Mouse (Mus musculus): ENCODE results near the gene Anapc15-ps. TPM values are rescaled to one million over a fixed set of nuclear protein-coding genes. Genes with fewer than 3 reads are reported as not detected.

Gene Anapc15-ps
- polyA plus RNA-seq, 1 experiment: not detected

GRCm38 (mm10) chr10:95691347-95691746 lies 18.1 kb upstream of the Anapc15-ps start:
- DNase-seq: peak; percentile 67
- Histone ChIP-seq H3K4me3 (ENCODE audit: insufficient read depth, low read depth, low read length) (no peak overlapping the region), H3K36me3 (ENCODE audit: control insufficient read depth, insufficient read depth, low read length) (no peaks in the 10 kb centered on the region), H3K4me1 (ENCODE audit: control insufficient read depth, insufficient read depth, low read length) (peaks cover 10% of the 10 kb centered on the region; the same call in 1 of the 2 replicates), H3K27ac (ENCODE audit: insufficient read depth, low read depth, low read length) (no peak overlapping the region), H3K27me3 (replicated peaks; ENCODE audit: control insufficient read depth, insufficient read depth, low read length) (no peaks in the 10 kb centered on the region)
- 67% methylated on average over 4 of the region's 4 CpGs for WGBS
- TF ChIP-seq POLR2A (IDR thresholded peaks at IDR 0.05; ENCODE audit: low read depth, low read length) (no peak), CTCF (conservative IDR thresholded peaks at IDR 0.05; ENCODE audit: insufficient read depth, insufficient read length, low read depth, low read length) (no peak)

DNA sequence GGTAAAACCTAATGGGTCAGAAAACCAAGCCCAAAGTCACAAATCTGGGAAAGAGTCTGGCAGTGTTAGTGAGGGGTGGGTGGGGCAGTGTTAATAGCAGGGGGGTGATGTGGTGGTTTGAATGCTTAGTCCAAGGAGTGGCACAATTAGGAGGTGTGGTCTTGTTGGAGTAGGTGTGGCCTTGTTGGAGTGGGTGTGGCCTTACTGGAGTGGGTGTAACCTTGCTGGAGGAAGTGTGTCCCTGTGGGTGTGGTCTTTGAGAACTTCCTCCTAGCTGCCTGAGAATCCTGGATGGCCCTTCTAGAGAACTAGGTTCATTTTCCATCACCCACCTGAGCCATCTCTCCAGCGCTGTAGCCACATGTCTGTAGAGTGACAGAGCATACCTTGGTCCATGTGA lies 16.6 kb upstream of the Anapc15-ps start:
- Histone ChIP-seq H3K36me3 (ENCODE audit: control insufficient read depth, insufficient read depth, low read length) (no peaks in the 10 kb centered on the region), H3K27ac (ENCODE audit: insufficient read depth, low read depth, low read length) (no peak overlapping the region), H3K4me3 (ENCODE audit: insufficient read depth, low read depth, low read length) (no peak overlapping the region), H3K27me3 (replicated peaks; ENCODE audit: control insufficient read depth, insufficient read depth, low read length) (no peaks in the 10 kb centered on the region), H3K4me1 (ENCODE audit: control insufficient read depth, insufficient read depth, low read length) (peaks cover 2% of the 10 kb centered on the region; the same call in 1 of the 2 replicates)
- DNase-seq: no peak
- 93% methylated on average over 1 of the region's 1 CpGs for whole genome bisulfite sequencing
- TF ChIP-seq CTCF (conservative IDR thresholded peaks at IDR 0.05; ENCODE audit: insufficient read depth, insufficient read length, low read depth, low read length): no peak
- no peak for TF ChIP-seq POLR2A (IDR thresholded peaks at IDR 0.05; ENCODE audit: low read depth, low read length)

- 87% methylated on average over 7 of the region's 7 CpGs for WGBS
- Histone ChIP-seq H3K27ac (ENCODE audit: insufficient read depth, low read depth, low read length) (no peak overlapping the region), H3K4me3 (ENCODE audit: insufficient read depth, low read depth, low read length) (no peak overlapping the region), H3K36me3 (ENCODE audit: control insufficient read depth, insufficient read depth, low read length) (no peaks in the 10 kb centered on the region), H3K27me3 (replicated peaks; ENCODE audit: control insufficient read depth, insufficient read depth, low read length) (no peaks in the 10 kb centered on the region), H3K4me1 (ENCODE audit: control insufficient read depth, insufficient read depth, low read length) (peaks cover 2% of the 10 kb centered on the region; the same call in 1 of the 2 replicates)
- DNase-seq: no peak
- TF ChIP-seq CTCF (conservative IDR thresholded peaks at IDR 0.05; ENCODE audit: insufficient read depth, insufficient read length, low read depth, low read length) (no peak), POLR2A (IDR thresholded peaks at IDR 0.05; ENCODE audit: low read depth, low read length) (no peak)
These were observed 15.8 kb upstream of the Anapc15-ps start for GRCm38 (mm10) chr10:95689058-95689457.

DNA sequence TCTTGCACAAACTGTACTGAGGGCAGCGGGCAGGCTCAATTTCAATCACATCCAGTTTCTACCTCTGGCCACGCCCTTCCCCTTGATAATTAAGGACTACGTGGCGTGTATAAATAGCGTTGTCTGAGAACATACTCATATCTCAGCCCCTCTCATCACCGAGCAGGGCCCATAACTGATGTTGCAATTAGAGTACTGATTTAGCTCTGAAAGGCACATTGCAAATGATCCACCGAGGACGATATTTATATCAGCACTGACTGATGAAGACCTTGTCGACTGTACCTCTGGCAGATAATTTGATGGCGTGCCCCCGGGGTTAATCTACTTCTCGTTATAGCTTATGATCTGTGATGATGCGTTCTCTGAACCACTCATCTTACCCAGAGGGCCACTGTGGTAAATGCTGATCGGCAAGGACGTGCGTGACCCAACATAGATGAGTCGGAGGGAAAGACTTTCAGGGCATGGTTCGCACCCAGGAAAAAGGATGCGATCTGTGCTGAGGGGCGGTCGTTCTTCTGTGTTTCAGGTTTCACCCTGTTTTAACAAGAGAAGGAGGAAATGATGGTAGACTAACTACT lies 14.4 kb upstream of the Anapc15-ps start:
- TF ChIP-seq POLR2A (IDR thresholded peaks at IDR 0.05; ENCODE audit: low read depth, low read length): no peak
- no peak for TF ChIP-seq CTCF (conservative IDR thresholded peaks at IDR 0.05; ENCODE audit: insufficient read depth, insufficient read length, low read depth, low read length)
- DNase-seq: no peak
- 85% methylated on average over 21 of the region's 21 CpGs for WGBS
- Histone ChIP-seq H3K27me3 (replicated peaks; ENCODE audit: control insufficient read depth, insufficient read depth, low read length) (no peaks in the 10 kb centered on the region), H3K36me3 (ENCODE audit: control insufficient read depth, insufficient read depth, low read length) (no peaks in the 10 kb centered on the region), H3K27ac (ENCODE audit: insufficient read depth, low read depth, low read length) (no peak overlapping the region), H3K4me1 (ENCODE audit: control insufficient read depth, insufficient read depth, low read length) (peaks cover 2% of the 10 kb centered on the region; the same call in 1 of the 2 replicates), H3K4me3 (ENCODE audit: insufficient read depth, low read depth, low read length) (no peak overlapping the region)

DNA sequence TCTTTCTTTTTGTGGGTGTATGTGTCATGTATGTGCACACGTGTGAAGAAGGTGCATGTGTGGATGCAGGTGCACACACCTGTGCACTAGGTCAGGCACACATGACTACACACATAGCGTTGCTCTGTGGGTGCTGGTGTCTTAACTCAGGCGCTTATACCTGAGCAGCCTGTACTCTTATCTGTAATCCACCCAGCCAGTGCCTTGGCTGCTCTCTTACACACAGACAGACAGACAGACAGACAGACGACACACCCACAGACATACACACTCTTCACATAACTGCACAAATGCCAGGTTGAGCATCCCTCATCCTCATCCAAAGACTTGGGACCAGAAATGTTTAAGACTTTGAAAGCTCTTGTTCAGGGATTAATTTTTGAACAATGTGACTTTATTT lies 12.8 kb upstream of the Anapc15-ps start:
- TF ChIP-seq CTCF (conservative IDR thresholded peaks at IDR 0.05; ENCODE audit: insufficient read depth, insufficient read length, low read depth, low read length): no peak
- TF ChIP-seq POLR2A (IDR thresholded peaks at IDR 0.05; ENCODE audit: low read depth, low read length): no peak

GRCm38 (mm10) chr10:95684782-95685555 lies 11.7 kb upstream of the Anapc15-ps start:
- 55% methylated on average over 15 of the region's 15 CpGs for WGBS

More for the DNA sequence above, 12.8 kb upstream of the Anapc15-ps start:
- Histone ChIP-seq H3K27ac (ENCODE audit: insufficient read depth, low read depth, low read length) (no peak overlapping the region), H3K36me3 (ENCODE audit: control insufficient read depth, insufficient read depth, low read length) (no peaks in the 10 kb centered on the region), H3K27me3 (replicated peaks; ENCODE audit: control insufficient read depth, insufficient read depth, low read length) (no peaks in the 10 kb centered on the region), H3K4me3 (ENCODE audit: insufficient read depth, low read depth, low read length) (no peak overlapping the region), H3K4me1 (ENCODE audit: control insufficient read depth, insufficient read depth, low read length) (peaks cover 5% of the 10 kb centered on the region; the same call in 1 of the 2 replicates)
- WGBS: 87% methylated on average over 4 of the region's 4 CpGs
- DNase-seq: no peak

GRCm38 (mm10) chr10:95684250-95684649 lies 11.0 kb upstream of the Anapc15-ps start:
- DNase-seq: no peak
- H3K4me3 ChIP-seq (ENCODE audit: insufficient read depth, low read depth, low read length): no peak overlapping the region
- WGBS: 88% methylated on average over 4 of the region's 4 CpGs

More at GRCm38 (mm10) chr10:95684782-95685555, 11.7 kb upstream of the Anapc15-ps start:
- H3K4me3 ChIP-seq (ENCODE audit: insufficient read depth, low read depth, low read length): no peak overlapping the region
- no peaks in the 10 kb centered on the region for H3K36me3 ChIP-seq (ENCODE audit: control insufficient read depth, insufficient read depth, low read length)
- no peak for DNase-seq
- peaks cover 14% of the 10 kb centered on the region for H3K4me1 ChIP-seq (ENCODE audit: control insufficient read depth, insufficient read depth, low read length)
- H3K27ac ChIP-seq (ENCODE audit: insufficient read depth, low read depth, low read length): no peak overlapping the region
- H3K27me3 ChIP-seq (replicated peaks; ENCODE audit: control insufficient read depth, insufficient read depth, low read length): no peaks in the 10 kb centered on the region
- TF ChIP-seq POLR2A (IDR thresholded peaks at IDR 0.05; ENCODE audit: low read depth, low read length) (no peak), CTCF (conservative IDR thresholded peaks at IDR 0.05; ENCODE audit: insufficient read depth, insufficient read length, low read depth, low read length) (no peak)

More at GRCm38 (mm10) chr10:95684250-95684649, 11.0 kb upstream of the Anapc15-ps start:
- no peaks in the 10 kb centered on the region for H3K36me3 ChIP-seq (ENCODE audit: control insufficient read depth, insufficient read depth, low read length)
- H3K27me3 ChIP-seq (replicated peaks; ENCODE audit: control insufficient read depth, insufficient read depth, low read length): no peaks in the 10 kb centered on the region
- no peak for TF ChIP-seq POLR2A (IDR thresholded peaks at IDR 0.05; ENCODE audit: low read depth, low read length)
- TF ChIP-seq CTCF (conservative IDR thresholded peaks at IDR 0.05; ENCODE audit: insufficient read depth, insufficient read length, low read depth, low read length): no peak
- H3K4me1 ChIP-seq (ENCODE audit: control insufficient read depth, insufficient read depth, low read length): peaks cover 14% of the 10 kb centered on the region
- no peak overlapping the region for H3K27ac ChIP-seq (ENCODE audit: insufficient read depth, low read depth, low read length)

Measured in kidney, adult 2 months (tissue).